Mouse (Mus musculus) heart, embryonic 15.5 days (tissue): ENCODE measurements around the gene Gm13305. TPM values are rescaled to one million over a fixed set of nuclear protein-coding genes. Genes with fewer than 3 reads are reported as not detected.
"Not testable (repeated sequence)": the region's sequence is repeated elsewhere in the genome, so short reads cannot be mapped to it uniquely, and the experiment has no call there.

Source experiments
- ATAC-seq: fragments of 200-750 bp; cut with Nextera tagmentation; replicated peaks from 2 replicates; pipeline ENCODE4 v1.8.0; 2017; ENCODE audit warnings: low read depth, moderate TSS enrichment; ENCODE audit not compliant: insufficient number of reproducible peaks, insufficient read depth, low FRiP score
- H3K27ac ChIP-seq: fragments of 300-500 bp; sonication (generic); 2 replicates; pipeline ENCODE4 v1.5.1; 2015; ENCODE audit warnings: mild to moderate bottlenecking, inconsistent platforms
- H3K27me3 ChIP-seq: fragments of 300-500 bp; sonication (generic); 2 replicates; pipeline ENCODE4 v1.6.1; 2015; ENCODE audit warnings: inconsistent platforms
- H3K36me3 ChIP-seq: fragments of 300-500 bp; sonication (generic); 2 replicates; pipeline ENCODE4 v1.6.1; 2015; ENCODE audit warnings: mild to moderate bottlenecking, inconsistent platforms
- H3K4me1 ChIP-seq: fragments of 300-500 bp; sonication (generic); replicated peaks from 2 replicates; pipeline ENCODE4 v1.6.1; 2015; ENCODE audit warnings: inconsistent platforms
- H3K4me2 ChIP-seq: fragments of 300-500 bp; sonication (generic); 2 replicates; pipeline ENCODE4 v1.6.1; 2015; ENCODE audit warnings: inconsistent platforms, mild to moderate bottlenecking, moderate library complexity
- H3K4me3 ChIP-seq: fragments of 300-500 bp; sonication (generic); 2 replicates; pipeline ENCODE4 v1.5.1; 2015; ENCODE audit warnings: mild to moderate bottlenecking, inconsistent platforms
- H3K9ac ChIP-seq: fragments of 300-500 bp; sonication (generic); 2 replicates; pipeline ENCODE4 v1.6.1; 2015; ENCODE audit warnings: mild to moderate bottlenecking, inconsistent platforms
- H3K9me3 ChIP-seq: fragments of 300-500 bp; sonication (generic); replicated peaks from 2 replicates; pipeline ENCODE4 v1.6.1; 2016; ENCODE audit warnings: inconsistent platforms
- WGBS: fragments of 180-500 bp; shearing (Covaris S2); methylation state at CpG from one replicate; pipeline ENCODE4 v1.1.7; 2015; ENCODE audit warnings: mixed read lengths; 5-methylcytosine and 5-hydroxymethylcytosine counted together
- polyA plus RNA-seq: library from polyadenylated mRNA; unstranded; fragments of >200 nt; fragmentation: Nextera tagmentation; extraction: Ambion mirVana; gene quantifications from 2 replicates; pipeline ENCODE4 v1.2.1, GENCODE M21; 2015

The Gm13305 gene
- polyA plus RNA-seq = 0.59 and 0.90 TPM in 2 replicates

DNA sequence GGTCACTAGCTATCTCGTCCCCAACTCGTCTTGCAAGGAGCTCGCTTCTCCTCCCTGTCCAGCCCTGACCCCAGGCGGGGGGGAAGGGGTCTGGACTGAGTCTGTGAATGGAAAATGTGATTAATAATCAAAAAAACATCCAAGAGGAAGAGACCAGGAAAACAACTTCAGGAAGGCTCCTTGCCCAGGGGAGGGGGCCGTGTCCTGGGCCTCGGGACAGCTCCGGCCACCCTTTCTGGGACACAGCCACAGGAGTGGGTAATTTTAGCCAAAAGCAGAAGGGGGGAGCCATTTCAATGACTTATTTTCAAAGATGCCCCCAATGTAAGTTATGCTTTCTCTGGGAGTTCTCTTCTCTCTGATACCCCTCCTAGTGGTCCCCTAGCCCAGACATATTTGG is at the start of gene Gm13305:
TSS of gene Gm13305 (minus strand) at position 101 of the 400 bp plus-strand sequence.
- WGBS = no CpG with 5 or more reads among the region's 7 CpGs
- not testable (repeated sequence) for H3K27ac ChIP-seq, H3K4me1 ChIP-seq, H3K27me3 ChIP-seq, H3K36me3 ChIP-seq, H3K9me3 ChIP-seq, H3K4me2 ChIP-seq, ATAC-seq, H3K4me3 ChIP-seq, H3K9ac ChIP-seq

DNA sequence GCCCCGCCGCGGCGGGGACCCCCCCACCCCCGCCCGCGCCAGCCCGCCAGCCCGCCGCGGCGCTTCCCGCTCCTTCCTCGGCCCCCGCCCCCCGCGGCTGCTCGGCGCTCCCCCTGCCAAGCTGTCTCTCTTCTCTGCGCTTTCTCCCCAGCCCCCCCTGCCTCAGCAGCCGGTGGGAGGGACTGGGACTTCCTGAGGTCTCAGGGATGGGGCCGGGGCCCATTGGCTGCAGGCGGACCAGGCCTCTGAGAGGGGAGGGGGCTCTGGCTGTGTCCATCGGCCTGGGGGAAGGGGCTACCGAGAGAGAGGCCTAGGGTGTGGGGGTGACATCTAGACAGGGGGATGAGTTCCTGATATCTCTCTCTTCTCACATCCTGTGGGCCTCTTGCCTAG is 16.6 kb upstream of the Gm13305 start:
- not testable (repeated sequence) for H3K4me2 ChIP-seq, H3K9ac ChIP-seq, H3K27ac ChIP-seq, H3K36me3 ChIP-seq, H3K4me3 ChIP-seq, H3K27me3 ChIP-seq, H3K9me3 ChIP-seq, H3K4me1 ChIP-seq
- ATAC-seq = 0 out of 2 replicates have a peak, but pooled peaks have one; percentile 10
- WGBS = no CpG with 5 or more reads among the region's 25 CpGs

DNA sequence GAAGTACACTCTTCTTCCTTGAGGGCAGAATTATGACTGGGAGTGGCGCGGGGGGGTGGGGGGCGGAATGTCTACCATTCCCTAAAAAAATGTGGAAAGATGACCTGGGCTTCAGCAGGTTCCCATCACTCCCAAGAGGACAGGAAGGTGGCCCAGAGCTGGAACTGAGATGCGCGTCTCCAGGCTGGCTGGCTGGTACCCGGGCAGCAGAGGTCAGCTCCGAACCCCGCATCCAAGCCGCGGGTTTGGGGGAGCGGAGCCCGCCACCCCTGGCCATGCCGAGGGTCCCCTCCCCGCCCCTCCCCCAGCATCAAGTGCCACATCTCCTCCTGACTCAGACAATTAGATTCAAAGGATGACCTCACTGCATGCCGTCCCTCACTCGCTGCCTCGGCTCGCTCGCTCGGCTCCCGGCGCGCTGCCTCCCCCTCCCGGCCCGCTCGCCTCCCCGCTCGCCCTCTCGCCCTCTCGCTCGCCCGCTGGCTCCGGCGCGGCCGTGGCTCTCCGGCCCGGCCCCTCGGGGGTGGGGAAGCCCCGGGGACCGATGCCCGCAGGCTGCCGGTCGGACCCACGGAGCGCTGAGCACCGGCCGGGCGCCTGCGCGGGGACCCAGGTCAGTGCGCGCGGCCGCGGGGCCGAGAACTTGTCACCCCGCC is 16.0 kb upstream of the Gm13305 start:
- not testable (repeated sequence) for H3K27ac ChIP-seq, H3K4me1 ChIP-seq, H3K36me3 ChIP-seq, H3K27me3 ChIP-seq, H3K4me3 ChIP-seq, H3K9ac ChIP-seq, H3K9me3 ChIP-seq, H3K4me2 ChIP-seq
- WGBS = no CpG with 5 or more reads among the region's 58 CpGs
- 0 out of 2 replicates have a peak, but pooled peaks have one; percentile 31 for ATAC-seq

DNA sequence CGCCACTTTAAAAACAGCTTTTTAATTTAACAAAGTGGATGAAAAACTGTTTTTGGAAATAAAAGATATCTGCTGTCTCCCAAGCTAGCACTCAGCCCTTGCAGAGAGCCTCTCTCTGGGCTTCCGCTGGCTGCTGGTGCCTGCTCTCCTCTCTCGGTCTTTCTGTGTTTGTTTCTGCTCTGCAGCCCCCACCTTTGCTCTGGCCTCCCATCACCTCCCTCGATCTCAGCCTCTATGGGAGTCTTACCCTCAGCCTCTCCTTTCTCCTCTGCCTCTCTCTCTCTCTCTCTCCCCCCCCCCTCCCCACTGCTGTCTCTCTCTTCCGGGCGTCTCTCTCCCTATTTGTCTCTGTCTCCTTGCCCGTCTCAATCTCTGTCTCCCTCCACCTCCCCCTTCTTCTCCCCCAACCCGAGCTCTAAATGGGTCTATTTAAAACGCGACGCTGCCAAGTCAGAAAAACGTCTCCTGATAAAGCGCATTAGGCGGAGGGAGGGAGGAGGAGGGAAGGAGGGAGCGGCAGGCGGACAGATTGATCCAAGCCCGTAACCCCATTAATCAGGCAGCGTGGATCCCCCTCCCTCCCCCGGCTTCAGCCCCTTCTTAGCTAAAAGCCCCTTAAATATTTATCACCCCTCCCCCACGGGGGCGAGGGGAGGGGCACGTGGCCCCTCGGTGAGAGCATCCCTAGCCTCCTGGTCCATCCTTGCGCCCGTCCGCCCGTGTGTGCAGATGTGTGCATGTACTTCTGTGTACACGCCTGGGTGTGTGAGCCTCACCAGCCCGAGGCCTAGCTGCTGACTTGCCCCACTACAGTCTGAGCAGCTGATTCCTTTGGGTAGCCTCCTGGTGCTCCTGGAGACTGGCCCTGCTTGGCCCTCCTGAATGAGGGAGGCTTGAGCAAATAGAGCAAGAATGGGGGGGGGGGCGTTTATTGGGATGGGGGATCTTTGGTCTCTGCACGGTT is 15.1 kb upstream of the Gm13305 start:
- H3K4me1 ChIP-seq, H3K36me3 ChIP-seq, H3K27me3 ChIP-seq, H3K4me2 ChIP-seq, H3K27ac ChIP-seq, H3K9me3 ChIP-seq, ATAC-seq, H3K9ac ChIP-seq, H3K4me3 ChIP-seq: not testable (repeated sequence)
- WGBS = no CpG with 5 or more reads among the region's 31 CpGs

DNA sequence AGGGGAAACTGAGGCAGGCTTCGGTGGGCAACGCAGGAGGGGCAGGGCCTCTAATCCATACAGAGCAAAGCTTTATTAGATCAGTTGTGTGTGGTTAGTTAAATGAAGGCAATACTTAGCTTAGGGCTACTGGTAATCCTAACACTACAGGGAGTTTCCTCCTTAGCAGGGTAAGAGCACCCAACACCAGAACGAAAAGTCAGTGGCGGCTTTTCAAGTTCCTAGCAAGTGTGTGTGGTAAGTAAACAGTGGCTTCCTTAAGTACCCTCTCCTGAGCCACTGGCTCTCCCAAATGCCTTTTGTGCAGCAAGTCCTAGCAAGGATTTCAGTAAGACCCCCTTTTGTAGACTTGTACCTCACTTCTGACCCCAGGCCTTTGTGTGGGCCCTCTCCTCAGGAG is 9.8 kb upstream of the Gm13305 start:
- ATAC-seq, H3K9ac ChIP-seq, H3K4me1 ChIP-seq, H3K27me3 ChIP-seq, H3K4me3 ChIP-seq, H3K9me3 ChIP-seq, H3K27ac ChIP-seq, H3K4me2 ChIP-seq, H3K36me3 ChIP-seq: not testable (repeated sequence)
- WGBS = no CpG with 5 or more reads among the region's 4 CpGs

DNA sequence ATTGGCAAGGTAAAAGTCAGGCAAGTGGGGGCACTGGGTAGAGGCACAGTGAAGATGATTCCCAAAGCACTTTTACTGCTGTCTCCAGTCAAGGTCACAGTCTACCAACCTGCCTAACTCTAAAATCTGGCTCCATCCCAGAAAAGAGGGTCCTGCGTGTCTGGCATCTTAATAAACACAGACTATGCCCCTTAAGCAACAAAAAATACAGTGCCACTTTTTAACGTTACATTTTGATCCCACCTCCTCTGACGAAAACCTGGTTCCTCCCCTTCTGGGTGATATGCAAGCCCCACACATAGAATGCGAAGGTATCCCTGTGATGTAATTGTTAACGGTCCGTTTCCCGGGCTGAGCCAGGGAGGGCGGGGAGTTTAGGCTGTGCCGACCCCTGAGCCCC is 15.3 kb downstream of the Gm13305 start, which contains the start of gene Gm13306:
TSS of gene Gm13306 (plus strand) at position 301 of the 400 bp plus-strand sequence.
- H3K4me2 ChIP-seq, H3K4me1 ChIP-seq, H3K27ac ChIP-seq, H3K36me3 ChIP-seq, ATAC-seq, H3K9ac ChIP-seq, H3K4me3 ChIP-seq, H3K9me3 ChIP-seq, H3K27me3 ChIP-seq: not testable (repeated sequence)
- no CpG with 5 or more reads among the region's 9 CpGs for WGBS

DNA sequence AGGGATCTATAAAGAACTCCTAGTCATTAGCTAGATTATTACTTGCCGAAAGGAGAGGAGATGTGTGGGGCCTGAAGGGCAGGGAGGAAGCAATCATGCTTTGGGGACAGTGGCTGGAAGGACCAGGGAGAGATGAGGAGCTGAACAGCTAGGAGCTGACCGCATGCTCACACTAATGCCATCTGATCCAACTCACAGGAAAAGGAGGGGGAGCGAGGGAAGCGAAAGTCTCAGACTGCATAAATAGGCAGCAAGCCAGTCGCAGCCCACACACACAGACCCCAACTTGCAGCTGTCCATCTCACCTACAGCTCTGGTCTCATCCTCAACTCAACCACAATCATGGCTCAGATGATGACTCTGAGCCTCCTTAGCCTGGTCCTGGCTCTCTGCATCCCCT is 53.9 kb downstream of the Gm13305 start, which contains the start of gene Gm13304:
TSS of gene Gm13304 (plus strand) at position 301 of the 400 bp plus-strand sequence.
- not testable (repeated sequence) for H3K4me1 ChIP-seq, H3K27me3 ChIP-seq, H3K4me2 ChIP-seq, H3K9ac ChIP-seq, H3K4me3 ChIP-seq, H3K27ac ChIP-seq, H3K36me3 ChIP-seq, ATAC-seq, H3K9me3 ChIP-seq
- no CpG with 5 or more reads among the region's 5 CpGs for WGBS

Other genes with a start within 250 kb of the Gm13305 start
- gene Gm20878, start 227.0 kb downstream of the Gm13305 start, polyA plus RNA-seq = 1.9 and 2.5 TPM in 2 replicates
- gene Fam205a4, start 202.5 kb downstream of the Gm13305 start, polyA plus RNA-seq = 0.11 TPM in 1 of 2 replicates, not detected in the other
- gene Gm21093, start 133.9 kb downstream of the Gm13305 start, polyA plus RNA-seq = not detected in 2 replicates
- not detected in 2 replicates for gene Gm3893, start 77.4 kb downstream of the Gm13305 start, polyA plus RNA-seq
- 6.0 TPM in 1 of 2 replicates, not detected in the other for gene Gm13304, start 53.8 kb downstream of the Gm13305 start, polyA plus RNA-seq
- 1.3 TPM in 1 of 2 replicates, not detected in the other for gene Gm13306, start 15.2 kb downstream of the Gm13305 start, polyA plus RNA-seq
- gene Gm10600, start 72.0 kb upstream of the Gm13305 start, polyA plus RNA-seq = not detected in 2 replicates
- 1.1 TPM in 1 of 2 replicates, not detected in the other for gene Ccl21b, start 87.2 kb upstream of the Gm13305 start, polyA plus RNA-seq
- gene Gm21953, start 125.7 kb upstream of the Gm13305 start, polyA plus RNA-seq = not detected in 2 replicates
- 0.08 TPM in 1 of 2 replicates, not detected in the other for gene Fam205a3, start 149.7 kb upstream of the Gm13305 start, polyA plus RNA-seq